Mouse (Mus musculus) liver, postnatal 0 days (tissue): ENCODE data around the gene Mal.

Experiments used
- CTCF ChIP-seq: sonication (generic); IDR thresholded peaks from 2 replicates; pipeline ENCODE4 v1.5.1; 2016; ENCODE audit warnings: antibody characterized with exemption, low read depth
- EP300 ChIP-seq: IDR thresholded peaks from 2 replicates; pipeline ENCODE4 v1.6.1; 2016; ENCODE audit warnings: antibody characterized with exemption, low read depth, mild to moderate bottlenecking

- no peak for TF ChIP-seq CTCF
- TF ChIP-seq EP300: no peak
These were observed 30.8 kb downstream of the Mal start for GRCm38 (mm10) chr2:127625659-127626058.
